Mouse (Mus musculus) cerebellum, postnatal 14 days (tissue): Measurements from ENCODE around the gene Olfr105-ps.

Source experiments
- DNase-seq, 2 experiments: peaks; one replicate each; pipeline ENCODE4 v3.0.0; 2021; ENCODE audit warnings: mixed read lengths in 2 of 2

Olfr105-ps gene

GRCm38 (mm10) chr17:37378733-37379132 lies at the start of gene Olfr105-ps:
Gene Olfr105-ps (plus strand): TSS chr17:37379033.
- DNase-seq, result no peak

- DNase-seq, result no peak
Measured at GRCm38 (mm10) chr17:37339598-37339997, 39.2 kb upstream of the Olfr105-ps start, which contains the start of gene Olfr103. Gene Olfr103 (minus strand): TSS chr17:37339698.

GRCm38 (mm10) chr17:37359282-37359681 lies 19.6 kb upstream of the Olfr105-ps start, which contains the start of gene Olfr104-ps:
Gene Olfr104-ps (plus strand): TSS chr17:37359582.
- DNase-seq, result no peak

- no peak for DNase-seq
Measured at GRCm38 (mm10) chr17:37390093-37390492, 11.3 kb downstream of the Olfr105-ps start, which contains the start of gene Olfr106-ps. Gene Olfr106-ps (plus strand): TSS chr17:37390393.

GRCm38 (mm10) chr17:37398926-37399325 lies 20.1 kb downstream of the Olfr105-ps start, which contains the start of gene Olfr107:
Gene Olfr107 (plus strand): TSS chr17:37399226.
- DNase-seq, result no peak

- DNase-seq, result no peak
Measured at GRCm38 (mm10) chr17:37413380-37413779, 34.5 kb downstream of the Olfr105-ps start.
